Comparison of ENCODE assay signal across 23 mouse cellular contexts in genomic region chr19:26756399-26756798, GRCm38 (mm10).
"Had no signal": no experiment of that assay in that cellular context is flagged by ENCODE, and none has a peak within 500 bp of the region (broad histone marks: within the 10 kb centered on the region; RNA-seq: fewer than 3 reads in every experiment).

No protein-coding gene starts in this region.

- H3K4me3 ChIP-seq: gastrocnemius, adult 2 months; heart, adult 2 months; hindbrain, embryonic 10.5 days; hindbrain, embryonic 12.5 days; intestine, embryonic 15.5 days; kidney, embryonic 15.5 days; layer of hippocampus, adult 2 months; left cerebral cortex, adult 2 months; limb, embryonic 10.5 days; limb, embryonic 12.5 days had no signal

- H3K4me2 ChIP-seq: heart, embryonic 11.5 days; hindbrain, embryonic 12.5 days; hindbrain, embryonic 14.5 days; intestine, embryonic 15.5 days; kidney, embryonic 15.5 days; limb, embryonic 12.5 days had no signal

- DNase-seq: gastrocnemius, adult 2 months; gastrocnemius, postnatal 10 days; gastrocnemius, postnatal 25 days; heart, adult 2 months; heart, postnatal 10 days; heart, postnatal 4 days; kidney, postnatal 10 days; kidney, postnatal 4 days; liver had no signal

- ATAC-seq: forebrain, embryonic 16.5 days; hindbrain, embryonic 16.5 days; inflammation-experienced regulatory T-cells, adult 6 months; intestine, embryonic 15.5 days; intestine, postnatal 0 days had no signal

- H3K9me3 ChIP-seq: hindbrain, embryonic 10.5 days; hindbrain, embryonic 12.5 days; intestine, embryonic 15.5 days; kidney, embryonic 15.5 days; limb, embryonic 10.5 days; limb, embryonic 12.5 days had no signal

- H3K27ac ChIP-seq: gastrocnemius, adult 2 months; heart, adult 2 months; hindbrain, embryonic 10.5 days; hindbrain, embryonic 12.5 days; hindbrain, embryonic 14.5 days; intestine, embryonic 15.5 days; kidney, embryonic 15.5 days; layer of hippocampus, adult 2 months; left cerebral cortex, adult 2 months; limb, embryonic 10.5 days; limb, embryonic 12.5 days had no signal

- H3K36me3 ChIP-seq: hindbrain, embryonic 12.5 days; intestine, embryonic 15.5 days had no signal

- H3K27me3 ChIP-seq: intestine, embryonic 15.5 days; kidney, embryonic 15.5 days; limb, embryonic 12.5 days had no signal

- H3K9ac ChIP-seq: hindbrain, embryonic 12.5 days; hindbrain, embryonic 14.5 days; intestine, embryonic 15.5 days; kidney, embryonic 15.5 days; limb, embryonic 12.5 days had no signal
